Mouse (Mus musculus) adrenal gland (tissue): ENCODE measurements around the gene Col26a1.

Source experiments
- intact Hi-C: fragments of 180-260 bp; cut with DNase I; formaldehyde crosslinking; loops from one replicate; pipeline ENCODE4 v1.15.1; 2025
- long read RNA-seq, 2 experiments: library from polyadenylated mRNA; unstranded; transcript quantifications; one replicate each; pipeline ENCODE4 v2.0.0; 2020; ENCODE audit warnings: borderline replicate concordance in 1 of 2; ENCODE audit not compliant: insufficient replicate concordance in 1 of 2

Col26a1 gene
- long read RNA-seq, experiment 1, result 0 reads
- long read RNA-seq, experiment 2, result 0 reads

DNA sequence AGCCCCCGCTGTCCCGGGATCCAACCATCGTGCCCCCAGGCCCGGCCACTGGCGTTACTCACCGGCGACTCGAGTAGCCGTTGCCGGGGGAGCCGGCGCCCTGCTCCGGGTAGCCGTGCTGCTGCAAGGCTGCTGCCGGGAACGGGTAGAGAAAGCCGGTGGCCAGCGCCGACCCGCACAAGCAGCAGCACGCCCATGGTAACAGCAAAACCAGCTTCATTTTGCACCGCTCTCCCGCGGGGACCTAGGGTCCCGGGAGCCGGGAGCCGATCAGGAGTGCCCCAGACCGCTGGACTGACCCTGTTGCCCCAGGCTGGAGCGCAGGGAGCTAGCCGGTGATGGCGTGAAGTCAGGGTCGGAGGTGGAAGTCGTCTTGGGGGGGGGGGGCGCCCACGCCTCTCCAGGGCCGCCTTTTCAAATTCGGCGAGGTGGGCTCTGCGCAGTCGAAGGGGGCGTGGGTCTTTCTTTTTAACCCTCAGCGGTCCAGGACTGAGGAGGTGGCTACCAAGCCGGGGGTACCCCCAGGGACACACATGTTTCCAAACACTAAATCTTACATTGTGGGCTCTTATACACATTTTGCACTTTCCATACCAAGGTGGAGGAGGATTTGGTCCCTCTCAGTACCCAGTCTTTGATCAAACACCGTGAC is at the start of gene Col26a1:
TSS of gene Col26a1 (minus strand) at position 422 of the 652 bp plus-strand sequence.
- intact Hi-C loops, result no loop called here

DNA sequence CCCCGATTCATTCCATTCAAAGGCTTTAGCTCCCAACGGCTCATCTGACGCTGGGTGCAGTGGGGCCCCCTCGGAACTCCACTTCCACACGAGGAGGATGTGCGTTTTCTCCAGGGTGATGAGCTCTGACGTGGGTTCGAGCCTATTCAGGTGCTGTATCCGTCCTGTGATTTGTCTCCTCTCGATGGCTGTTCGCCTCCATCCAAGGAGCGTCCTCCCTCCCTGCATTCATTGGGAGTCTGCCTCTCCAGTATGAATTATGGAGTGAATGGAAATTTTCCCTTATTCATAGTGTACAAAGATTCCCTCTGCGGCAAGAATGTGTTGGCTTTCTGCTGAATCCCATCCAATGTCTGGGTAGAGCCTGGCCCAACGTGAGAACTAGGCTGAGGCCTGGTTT is 48.9 kb upstream of the Col26a1 start:
- intact Hi-C loops, result no loop called here

DNA sequence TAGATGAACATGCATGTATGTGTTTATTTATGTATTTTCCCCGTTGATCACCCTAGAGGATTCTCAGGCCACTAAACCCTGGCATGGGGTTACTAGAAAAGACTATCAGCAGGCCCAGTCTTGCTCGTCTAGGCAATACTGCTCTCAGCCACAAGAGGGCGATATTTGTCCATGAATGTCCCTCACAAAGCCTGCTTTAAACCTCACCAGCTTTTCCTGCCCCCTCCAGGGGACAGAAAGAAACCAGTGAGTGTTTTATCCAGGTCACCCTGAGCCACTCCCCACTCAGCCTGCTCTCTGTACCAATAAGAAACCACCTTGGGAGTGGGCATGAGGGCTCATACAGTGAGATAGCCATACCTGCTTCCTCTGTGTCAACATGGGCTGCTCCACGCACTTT is 46.1 kb upstream of the Col26a1 start:
- intact Hi-C loops, result loop anchor here (2.0 kb wide), 2 partner anchors 42 to 178 kb away; no protein-coding TSS in a partner anchor

DNA sequence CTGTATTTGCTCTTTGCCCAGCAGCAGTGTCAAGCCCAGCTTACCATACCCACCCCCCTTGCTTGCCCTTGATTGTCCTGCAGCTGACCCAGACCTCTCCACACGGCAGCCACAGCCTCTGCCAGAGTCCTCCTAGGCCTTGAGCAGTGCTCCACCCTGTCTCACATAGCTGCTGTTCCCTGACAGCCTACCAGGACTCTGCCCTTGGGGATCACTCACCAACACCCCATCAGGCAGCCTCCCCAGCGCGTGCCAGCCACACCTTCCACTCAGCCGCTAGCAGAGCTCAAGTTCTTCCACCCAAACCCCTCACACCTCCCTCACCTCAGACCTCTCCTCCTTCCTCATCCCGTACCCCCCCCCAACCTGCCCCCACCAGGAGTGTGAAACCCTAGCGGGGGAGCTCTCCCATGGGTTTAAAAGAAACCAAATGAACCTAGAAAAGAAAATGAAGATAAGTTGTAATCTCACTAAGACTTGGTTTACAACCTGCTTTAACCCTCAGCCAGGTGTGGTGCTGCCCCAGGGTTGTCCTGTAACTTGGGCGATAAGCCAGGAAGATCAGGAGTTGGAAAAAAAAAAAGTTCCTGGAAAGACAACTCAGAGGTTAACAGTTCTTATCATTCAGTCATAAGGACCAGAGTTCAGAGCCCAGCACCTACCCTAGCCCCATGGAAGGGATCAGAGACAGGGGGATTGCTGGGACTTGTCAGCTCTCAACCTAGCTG is 40.9 kb upstream of the Col26a1 start:
- intact Hi-C loops, result no loop called here

DNA sequence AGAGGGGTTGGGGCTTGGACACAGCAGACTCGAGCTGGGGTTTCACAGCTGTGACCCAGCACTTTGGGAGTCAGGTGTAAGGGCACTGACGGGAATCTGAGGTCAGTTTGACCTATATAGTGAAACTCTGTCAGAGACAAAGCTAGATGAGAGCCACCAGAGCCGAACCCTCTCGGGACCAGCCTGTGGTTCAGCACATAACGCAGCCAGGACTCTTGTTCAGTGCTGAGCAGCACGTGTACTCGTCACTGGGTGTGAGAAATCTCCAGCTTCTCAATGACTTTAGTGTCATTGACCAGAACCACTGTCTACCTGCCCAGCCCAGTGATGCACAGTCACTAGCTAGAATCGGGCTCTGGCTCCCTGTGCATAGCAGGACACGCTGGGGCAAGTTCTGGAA is 39.8 kb upstream of the Col26a1 start:
- intact Hi-C loops, result no loop called here

DNA sequence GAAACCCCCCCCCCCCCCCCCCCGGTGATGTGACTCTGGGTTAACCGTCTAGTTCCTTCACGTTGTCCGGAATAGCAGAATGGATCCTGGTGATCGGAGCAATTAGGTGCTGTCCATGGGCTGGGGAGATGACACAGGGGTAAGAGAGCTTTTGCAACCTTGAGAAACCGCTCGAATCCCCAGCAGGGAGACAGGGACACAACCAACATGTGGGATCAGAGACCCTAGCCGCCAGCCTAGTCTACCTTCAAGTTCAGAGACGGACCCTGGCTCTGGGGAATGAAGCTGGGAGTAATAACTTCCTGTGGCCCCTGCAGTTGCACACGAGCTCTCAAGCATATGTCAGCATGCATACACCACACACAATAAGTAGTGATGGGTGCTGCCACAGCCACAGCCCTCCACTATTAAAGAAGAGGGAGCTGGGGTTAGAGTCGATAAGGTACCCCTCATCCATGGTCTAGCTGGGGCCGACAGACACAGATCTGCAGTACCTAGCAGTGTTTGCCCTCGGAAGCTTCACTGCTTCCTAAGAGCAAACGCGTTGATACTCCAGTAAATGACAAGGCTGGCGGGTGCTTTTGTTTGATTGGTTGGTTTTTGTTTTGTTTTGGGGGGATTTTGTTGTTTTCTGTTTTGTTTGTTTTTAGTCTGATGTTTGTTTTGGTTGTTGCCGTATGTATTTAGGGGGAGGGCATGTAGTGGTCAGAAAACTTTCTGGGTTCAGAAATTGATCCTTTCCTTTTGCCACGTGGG is 36.7 kb upstream of the Col26a1 start:
- intact Hi-C loops, result no loop called here

DNA sequence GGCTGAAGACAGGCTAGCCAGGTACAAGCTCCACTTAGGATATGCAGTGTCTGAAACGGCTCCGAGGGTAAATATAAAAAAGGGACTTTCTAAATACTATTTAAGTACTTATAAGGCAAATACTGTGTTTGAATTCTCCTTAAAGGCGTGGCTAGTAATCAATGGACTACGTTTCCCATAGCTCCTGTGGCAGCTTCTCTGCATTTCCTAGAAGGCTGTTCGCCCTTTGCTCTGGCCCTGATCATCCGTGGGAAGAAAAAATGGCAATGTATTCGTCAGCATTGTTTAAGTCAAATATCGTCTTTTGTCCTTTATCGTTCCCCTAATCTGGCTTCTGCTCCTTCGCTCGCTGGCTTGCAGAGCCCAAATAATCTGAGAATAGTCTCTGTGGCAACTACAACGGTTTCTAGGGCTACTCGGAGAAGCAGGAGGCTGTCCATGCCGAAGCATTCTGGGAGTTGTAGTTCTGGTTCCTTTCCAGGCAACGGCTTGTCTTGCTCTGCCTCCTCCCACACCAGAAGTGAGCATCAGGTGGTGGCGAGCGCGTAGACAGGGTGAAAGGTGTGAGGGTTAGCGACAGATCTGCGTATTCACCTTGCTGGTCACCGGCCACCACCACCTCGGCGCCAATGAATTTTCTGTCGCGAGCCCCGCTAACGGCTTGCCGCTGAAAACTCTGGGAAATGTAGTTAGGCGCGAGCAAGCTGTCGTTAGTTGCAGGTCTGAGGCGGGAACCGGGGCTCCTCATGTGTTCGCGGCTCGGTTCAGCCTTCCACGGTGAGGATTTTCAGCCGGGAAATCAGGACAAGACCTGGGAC is 35.9 kb upstream of the Col26a1 start:
- intact Hi-C loops, result no loop called here

DNA sequence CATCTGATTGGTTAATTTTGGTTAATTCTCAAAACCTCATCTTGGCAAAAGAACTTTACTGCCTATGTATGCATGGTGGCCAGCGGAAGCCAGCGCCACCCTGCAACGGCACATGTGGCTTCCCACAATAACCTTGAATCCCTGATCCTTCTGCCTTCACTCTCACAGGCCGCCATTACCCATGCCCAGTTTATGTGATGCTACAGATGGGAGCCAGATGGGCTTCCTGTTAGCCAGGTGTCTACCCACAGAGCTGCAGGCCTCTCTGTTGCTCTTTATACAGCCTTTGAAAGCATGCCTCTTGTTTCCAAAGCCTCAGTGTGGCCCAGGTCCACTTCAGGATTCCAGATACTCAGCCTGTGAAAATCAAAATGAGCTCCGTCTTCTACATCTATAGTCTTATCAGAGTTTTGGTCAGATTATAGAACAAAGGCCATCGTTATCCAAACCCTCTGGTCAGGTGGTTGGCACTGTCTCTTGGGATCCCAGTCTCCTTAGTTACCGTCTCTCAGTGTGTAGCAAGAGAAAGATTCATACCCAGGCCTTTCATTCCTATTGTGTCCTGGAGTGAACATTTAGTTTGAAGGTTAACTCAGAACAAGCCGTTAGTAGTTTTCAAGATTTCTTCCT is 34.7 kb upstream of the Col26a1 start:
- intact Hi-C loops, result no loop called here

DNA sequence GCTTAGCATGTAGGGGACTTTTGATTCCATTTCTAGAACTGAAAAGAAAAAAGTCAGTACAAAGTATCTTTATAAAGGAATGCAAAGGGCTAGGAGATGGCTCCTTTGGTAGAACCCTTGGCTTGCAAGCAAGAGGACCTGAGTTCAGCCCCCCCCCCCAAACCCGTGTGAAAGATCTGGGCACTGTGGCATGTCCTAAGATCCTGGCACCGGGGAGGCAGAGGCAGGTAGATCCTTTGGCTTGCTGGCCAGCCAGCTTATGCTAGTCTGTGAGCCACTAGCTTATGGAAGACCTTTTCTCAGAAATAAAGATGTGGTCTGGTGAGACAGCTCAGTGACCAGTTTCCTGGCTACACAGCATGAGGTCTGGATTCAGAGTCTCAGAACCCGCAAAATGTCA is 31.2 kb upstream of the Col26a1 start:
- intact Hi-C loops, result no loop called here

DNA sequence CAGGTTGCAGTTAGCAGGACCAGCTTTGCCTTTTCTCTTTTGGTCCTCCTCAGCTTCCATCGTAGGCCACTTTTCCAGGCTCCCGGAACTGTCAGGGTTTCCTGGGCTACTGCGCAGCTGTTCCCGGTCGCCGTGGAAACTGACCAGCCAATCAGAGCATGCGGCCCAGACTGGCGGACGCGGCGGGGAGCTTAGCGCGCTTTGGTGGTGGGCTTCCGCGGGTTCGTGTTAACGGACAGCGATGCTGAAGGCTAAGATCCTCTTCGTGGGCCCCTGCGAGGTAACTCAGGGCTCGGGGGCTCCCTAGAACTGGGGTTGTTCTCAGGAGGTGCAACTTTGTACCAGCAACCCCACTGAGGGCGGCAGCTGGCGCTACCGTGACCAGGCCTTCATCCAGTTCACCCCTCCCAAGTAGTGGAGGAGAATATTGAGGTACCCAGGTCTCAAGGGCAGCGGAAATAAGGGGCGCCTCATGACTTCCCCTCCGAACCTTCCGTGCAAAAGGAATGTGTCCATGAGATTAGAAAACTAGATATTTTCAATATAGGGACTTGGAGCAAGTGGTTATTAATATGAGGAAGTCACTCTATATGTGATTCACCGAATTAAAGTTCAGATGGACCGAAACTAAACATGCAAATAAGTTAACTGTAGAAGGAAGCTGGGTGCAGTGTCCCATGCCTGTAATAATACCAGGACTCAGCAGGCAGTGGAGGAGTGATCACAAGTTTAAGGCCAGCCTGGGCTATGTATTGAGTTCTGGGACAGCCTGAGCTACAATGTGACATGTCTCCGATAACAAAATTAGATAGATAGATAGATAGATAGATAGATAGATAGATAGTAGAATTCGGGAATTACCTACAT is 25.2 kb upstream of the Col26a1 start, which contains the start of gene Ift22:
TSS of gene Ift22 (plus strand) at position 160 of the 867 bp plus-strand sequence.
- intact Hi-C loops, result no loop called here

DNA sequence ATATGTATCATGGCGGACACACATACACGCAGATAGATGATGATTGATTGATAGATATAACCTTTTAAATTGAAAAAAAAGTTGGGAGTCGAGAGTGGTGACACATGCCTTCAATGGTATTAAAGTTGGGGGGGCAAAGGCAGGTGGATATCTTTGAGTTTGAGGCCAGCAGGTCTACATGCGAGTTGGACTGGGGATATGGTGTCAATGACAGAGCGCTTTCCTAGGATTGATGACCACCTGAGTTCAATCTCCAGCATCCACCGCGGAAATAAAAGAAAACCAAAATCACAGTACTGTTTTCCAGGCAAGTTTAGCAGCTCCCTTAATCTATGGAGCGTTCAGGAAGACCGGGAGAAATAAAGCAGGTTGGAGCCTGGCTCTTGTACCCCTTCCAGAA is 24.6 kb upstream of the Col26a1 start:
- intact Hi-C loops, result no loop called here

DNA sequence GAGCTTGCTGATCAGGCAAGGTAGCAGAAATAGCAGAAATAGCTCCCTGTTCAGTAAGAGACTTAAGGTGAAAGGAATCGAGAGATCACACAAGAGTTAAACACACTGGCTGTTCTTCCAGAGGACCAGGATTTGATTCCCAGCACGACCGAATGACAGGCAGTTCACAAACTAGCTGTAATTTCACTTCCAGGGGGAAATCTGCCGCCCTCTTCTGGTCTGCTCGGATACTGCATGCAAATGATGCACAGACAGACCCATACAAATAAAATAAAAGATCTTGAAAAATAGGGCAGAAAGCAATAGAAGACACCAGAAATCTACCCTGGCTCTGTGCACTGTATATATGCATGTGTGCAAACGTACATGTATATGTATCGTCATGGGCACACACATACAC is 22.6 kb upstream of the Col26a1 start:
- intact Hi-C loops, result no loop called here

DNA sequence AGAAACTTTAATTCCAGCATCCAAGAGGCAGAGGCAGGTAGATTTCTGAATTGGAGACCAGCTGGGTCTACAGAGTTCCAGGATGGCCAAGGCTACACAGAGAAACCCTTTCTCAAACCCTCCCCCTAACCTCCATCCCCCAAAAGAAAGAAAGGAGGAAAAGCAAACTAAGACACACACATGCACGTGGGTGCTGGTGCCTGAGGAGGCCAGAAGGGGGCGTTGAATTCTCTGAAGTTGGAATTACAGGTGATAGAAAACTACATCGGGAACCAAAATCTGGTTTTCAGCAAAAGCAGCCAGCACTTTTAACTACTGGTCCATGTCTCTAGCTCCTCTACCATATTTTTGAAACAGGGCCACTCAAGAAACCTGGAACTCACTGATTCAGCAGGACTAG is 21.6 kb upstream of the Col26a1 start:
- intact Hi-C loops, result no loop called here

DNA sequence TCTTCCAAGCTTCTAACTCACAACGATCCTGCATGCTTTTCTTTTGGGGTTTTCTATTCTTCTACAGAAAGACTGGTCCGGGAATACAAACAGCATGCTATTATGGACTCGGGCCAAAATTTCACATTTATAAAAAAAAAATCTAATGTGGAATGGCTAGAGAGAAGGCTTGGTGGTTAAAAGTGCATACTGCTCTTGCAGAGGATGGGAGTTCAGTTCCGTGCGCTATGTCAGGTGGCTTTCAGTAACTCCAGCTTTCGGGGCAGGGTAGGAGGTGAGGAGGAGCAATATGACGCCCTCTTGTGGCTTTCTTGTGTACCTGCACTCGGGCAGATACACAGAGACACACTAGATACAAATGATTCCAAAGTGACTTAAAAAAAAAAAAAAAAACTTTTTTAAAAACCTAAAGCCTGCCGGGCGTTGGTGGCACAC is 12.5 kb upstream of the Col26a1 start:
- intact Hi-C loops, result no loop called here

DNA sequence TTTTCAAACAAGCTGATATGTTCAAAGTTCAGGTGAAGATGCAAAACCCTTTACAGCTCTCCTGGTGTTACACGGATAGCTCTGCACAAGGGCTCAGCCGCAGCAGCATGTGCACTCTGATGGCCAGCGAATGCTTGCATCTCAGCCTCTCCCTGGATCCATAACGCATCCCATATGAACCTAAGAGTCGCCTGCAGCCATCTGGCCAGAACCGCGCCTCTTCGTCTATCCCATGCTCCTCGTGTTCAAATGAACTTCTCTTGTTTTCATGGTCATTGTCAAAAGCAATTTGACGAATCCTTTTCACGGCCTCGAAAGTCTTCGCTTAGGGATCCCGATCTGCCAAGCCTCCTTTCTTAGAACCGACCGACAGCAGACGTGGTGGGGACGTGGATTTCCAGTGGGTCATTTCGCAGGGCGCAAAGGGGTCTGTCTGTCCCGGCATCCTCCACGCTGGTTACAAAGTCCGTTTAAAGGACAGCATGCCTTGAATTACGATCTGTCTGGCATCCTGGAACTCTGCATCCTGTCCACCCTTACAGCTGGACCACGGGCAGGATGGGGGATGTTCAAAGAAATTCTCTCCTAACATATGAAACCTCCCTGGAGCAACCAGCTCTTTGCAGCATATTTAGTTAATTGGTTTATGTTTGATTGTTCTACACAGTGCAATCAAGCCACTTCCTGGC is 12.0 kb upstream of the Col26a1 start:
- intact Hi-C loops, result no loop called here

DNA sequence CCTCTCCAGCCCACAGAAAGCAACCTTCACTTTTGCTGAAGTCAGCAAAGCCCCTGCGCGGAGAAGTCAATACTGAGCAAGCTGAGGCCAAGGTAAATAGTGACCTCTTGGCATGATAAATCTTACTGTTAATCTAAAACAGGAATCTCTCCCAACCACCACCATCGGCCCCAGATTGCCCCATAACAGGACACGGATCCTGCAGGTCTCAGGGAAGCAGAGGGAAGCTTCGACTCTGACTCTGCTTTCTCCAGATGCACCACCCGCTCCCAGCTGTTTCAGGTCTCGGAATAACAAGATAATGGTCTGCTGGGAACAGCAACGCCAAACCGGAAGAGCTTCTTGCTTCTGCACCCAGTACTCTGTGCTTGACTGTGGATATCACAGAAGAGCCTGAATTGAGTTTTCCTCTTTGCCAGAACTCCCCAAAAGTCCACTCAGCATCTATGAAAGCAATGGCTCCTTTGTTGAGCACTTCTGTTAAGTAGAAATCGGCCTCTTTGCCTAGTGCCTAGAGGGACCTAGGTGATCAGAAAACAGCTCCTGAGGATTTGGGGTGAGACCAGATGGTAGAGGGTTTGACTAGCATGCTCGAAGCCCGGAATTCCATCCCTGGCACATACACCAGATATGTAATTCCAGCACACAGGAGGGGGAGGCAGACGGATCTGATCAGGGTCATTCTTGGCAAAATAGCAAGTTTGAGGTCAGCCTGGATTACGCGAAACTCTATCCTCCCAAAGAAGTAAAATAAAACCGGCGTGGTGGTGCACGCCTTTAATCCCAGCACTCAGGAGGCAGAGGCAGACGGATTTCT is 5.7 kb upstream of the Col26a1 start:
- intact Hi-C loops, result no loop called here

DNA sequence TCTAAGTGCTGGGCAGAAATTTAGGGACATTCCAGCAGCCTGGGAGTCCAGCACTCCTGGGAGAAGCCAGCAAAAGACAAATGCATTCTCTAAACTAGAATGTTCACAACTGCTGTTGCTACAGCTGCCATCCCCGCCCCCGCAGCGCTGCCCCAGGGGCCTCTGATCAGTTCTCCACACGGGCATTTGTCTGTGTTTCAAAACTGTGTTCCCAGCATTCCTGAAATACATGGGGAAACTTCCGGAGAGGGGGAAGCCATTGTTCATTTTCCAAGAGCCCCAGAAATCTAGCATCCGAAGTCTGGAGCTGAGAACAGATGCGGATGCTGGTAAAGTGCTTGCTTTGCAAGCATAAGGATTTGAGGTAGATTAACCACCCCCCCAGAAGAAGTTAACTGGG is 3.9 kb upstream of the Col26a1 start:
- intact Hi-C loops, result no loop called here

DNA sequence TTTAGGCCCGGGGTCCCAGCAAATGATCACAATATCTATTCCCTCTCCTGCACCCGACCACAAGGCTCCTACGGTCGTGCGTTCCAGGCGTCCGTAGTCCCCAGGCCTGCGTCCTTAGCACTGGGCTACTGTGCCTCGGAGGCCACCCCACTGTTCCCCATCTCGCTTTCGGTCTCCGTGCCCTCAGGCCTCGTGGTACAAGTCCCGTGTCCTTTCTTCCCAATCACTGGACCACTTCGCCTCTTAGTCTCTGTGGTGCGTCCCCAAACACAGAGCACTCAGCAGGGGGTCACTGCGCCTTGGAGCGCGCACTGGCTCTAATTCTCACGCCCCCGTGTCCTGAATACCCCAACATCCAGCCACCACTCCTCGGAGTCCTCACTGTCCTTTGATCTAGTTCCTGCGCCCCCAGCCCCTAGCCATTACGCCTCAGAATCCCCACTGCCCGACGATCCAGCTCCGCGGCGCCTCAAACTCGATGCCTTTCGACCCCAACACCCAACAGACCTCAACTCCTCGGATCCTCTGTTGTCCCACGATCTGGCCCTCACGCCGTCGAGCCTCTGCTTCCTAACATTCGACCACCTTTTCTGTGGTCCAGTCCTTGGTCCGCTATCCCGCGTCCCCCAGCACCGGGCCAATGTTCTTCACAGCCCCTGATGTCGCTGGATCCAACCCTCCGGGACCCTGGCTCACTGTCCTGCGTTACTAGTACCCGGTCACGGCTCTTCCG is 788 bp downstream of the Col26a1 start:
- intact Hi-C loops, result no loop called here
